Mouse (Mus musculus) c-Kit-positive CD71-positive TER-119-positive erythroid progenitor cells, embryonic 14.5 days (primary cell): ENCODE results near the gene Zbtb16.

Source experiments
- DNase-seq: peaks from one replicate; pipeline ENCODE4 v3.0.0-alpha.2; 2013; ENCODE audit warnings: low spot score

Gene Zbtb16

DNA sequence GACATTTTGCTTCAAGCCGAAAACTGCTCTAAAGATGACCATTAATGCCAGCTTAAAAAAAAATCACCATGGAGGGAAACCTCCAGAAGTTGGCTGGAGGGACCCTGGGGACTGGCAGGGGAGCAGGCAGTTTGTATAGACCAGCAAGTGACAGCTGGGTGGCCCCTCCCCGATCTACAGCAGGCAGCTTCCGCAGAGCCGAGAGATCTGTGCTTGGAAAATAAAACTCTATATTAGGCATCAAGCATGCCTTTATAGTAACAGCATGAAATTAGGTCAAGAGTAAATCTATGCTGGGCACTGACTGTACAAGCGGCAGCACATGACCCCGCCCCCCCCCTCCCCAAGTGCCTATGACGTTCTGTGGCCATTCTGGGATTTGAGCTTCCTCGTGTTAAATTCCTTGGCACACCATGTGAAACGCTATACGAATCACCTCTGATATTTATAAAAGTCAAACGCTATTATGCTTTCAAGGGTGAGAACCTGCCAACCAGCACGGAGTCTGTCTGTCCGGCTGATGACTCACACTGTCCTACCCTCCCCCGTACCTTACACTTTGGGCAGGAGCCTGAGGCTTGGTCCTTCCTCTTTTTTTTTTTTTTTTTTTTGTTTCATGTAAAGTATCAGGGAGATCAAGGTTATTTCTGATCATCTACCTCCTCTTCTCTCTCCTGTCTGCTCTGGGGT lies 128.7 kb downstream of the Zbtb16 start:
- DNase-seq = no peak

DNA sequence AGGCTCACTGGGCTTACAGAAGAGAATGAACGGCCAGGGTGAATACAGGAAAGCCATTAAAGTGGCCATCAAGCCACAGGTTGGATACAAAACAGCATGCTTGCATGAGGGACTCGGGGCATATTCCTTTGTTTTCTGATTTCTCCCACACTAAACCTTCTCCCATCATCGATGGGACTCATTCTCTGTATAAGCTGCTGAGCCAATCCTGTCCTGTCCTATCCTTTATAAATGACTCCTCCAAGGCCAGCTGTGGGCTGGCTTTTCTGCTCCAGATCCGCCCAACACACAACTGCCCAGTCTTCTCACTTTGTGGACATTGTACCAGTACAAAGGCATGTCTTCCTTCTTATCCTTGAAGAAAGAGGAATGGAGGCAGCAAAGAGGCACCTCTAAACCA lies 134.7 kb downstream of the Zbtb16 start:
- DNase-seq = no peak

DNA sequence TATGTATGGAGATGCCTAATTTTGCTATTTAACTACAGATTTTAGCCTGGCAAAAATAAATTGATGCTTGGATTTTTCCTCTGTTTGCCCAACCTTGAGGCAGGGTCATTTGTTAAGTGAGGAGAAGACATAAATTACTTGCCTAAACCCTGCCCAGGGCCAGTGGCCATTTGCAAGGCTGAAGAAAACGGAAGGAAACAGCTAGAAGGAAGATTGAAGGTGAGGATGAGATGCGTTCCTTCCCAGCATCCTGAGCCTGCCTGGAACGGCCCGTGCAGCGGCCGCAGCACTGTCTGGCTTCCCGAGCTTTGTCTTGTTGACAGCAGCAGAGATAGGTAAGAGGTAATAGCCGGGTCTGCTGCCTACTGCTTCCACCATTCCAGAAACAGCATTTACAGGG lies 135.2 kb downstream of the Zbtb16 start:
- no peak for DNase-seq

DNA sequence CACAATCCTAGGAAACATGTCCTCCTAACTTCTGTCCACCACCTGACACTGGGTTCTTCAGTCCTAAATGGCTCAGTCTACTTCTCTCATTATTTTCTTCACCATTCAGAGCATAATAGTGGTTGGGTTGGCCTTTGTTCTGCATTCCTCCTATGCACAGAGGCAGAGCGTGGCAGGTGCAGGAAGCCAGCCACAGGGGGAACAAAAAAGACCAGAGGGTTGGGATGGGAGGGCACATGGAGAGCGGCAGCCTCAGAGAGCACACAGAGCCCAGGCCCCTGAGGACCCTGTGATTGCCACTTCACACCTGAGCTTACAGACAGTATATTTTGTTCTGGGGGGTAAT lies 138.6 kb downstream of the Zbtb16 start:
- no peak for DNase-seq

- no peak for DNase-seq
Measured at GRCm38 (mm10) chr9:48696731-48697469, 139.1 kb downstream of the Zbtb16 start.

DNA sequence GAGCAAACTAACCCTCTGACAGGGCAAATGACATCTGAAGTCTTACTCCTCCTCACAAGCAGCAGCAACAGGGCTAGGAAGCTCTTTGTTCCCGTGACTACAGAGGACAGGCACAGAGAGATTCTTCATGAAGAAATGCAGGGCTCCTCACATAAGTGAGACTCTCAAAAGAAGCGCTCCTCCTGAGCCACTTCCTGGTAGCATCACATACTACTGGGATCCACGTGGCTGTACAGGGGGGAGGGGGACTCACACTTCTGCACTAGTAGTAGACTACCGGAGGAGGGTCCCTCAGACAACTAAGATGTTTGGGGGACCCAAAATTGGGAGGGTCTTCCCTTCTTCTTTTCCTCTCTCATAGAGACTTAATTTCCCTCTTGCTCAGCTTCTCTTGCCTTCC lies 139.7 kb downstream of the Zbtb16 start:
- DNase-seq = no peak

DNA sequence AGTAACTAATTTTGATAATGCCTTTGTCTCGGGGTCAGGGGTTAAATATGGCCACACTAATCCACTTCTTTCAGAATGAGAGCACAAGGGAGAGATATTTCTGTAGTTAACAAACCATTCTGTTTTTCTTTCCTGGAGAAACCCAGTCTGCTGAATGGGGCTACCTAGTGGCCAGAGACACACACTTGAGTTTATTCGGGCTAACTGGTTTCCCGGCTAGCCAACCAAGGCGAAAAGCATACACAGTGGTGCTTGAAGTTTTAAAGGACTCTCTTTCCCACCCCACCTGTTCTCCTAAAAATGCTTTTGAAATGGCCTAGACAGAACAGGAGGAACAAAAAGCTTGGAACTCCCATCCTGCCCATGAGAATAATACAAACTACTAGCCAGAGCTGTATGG lies 140.2 kb downstream of the Zbtb16 start:
- DNase-seq = peak; percentile 38

GRCm38 (mm10) chr9:48694616-48695061 lies 141.4 kb downstream of the Zbtb16 start:
- no peak for DNase-seq

- no peak for DNase-seq
Measured at GRCm38 (mm10) chr9:48693696-48694095, 142.3 kb downstream of the Zbtb16 start.

- DNase-seq = no peak
Measured at GRCm38 (mm10) chr9:48689718-48689980, 146.4 kb downstream of the Zbtb16 start.

DNA sequence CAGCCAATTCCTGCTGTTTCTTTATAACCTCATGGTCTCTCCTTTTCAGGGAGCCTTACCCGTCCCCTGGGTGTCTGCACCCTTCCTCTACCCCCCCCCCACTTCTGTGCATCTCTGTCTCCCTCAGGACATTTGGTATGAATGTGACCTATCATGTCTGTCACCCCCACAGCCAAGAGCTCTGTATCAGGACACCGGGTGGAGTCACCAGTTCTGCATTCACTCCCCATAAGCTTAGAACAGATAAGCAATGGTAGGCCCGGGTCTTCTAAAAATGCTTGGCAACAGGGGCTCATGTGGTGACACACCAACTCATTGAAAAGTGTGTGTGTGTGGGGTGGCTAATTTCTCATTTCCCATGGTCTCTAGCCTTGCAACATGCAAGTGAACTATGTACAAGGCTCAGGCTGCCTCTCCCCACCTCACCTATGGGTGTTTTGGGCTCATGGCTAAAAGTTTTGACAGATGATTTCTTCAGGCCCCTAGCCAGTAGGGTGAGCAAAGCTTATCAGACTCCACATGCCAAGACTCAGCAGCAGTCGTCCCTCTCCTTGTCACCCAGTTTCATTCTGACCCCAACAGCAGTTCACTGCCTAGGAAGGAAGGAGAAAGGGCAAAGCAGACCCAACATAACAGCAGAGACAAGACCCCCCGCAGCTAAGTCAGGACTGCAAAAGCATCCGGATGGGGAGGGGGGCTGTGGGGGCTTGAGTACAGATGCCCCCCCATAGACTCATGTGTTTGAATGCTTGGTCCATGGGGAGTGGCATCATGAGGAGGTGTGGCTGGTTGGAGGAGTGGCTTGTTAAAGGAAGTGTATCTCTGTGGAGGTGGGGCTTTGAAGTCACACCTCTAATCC lies 146.9 kb downstream of the Zbtb16 start:
- DNase-seq = peak; percentile 35

DNA sequence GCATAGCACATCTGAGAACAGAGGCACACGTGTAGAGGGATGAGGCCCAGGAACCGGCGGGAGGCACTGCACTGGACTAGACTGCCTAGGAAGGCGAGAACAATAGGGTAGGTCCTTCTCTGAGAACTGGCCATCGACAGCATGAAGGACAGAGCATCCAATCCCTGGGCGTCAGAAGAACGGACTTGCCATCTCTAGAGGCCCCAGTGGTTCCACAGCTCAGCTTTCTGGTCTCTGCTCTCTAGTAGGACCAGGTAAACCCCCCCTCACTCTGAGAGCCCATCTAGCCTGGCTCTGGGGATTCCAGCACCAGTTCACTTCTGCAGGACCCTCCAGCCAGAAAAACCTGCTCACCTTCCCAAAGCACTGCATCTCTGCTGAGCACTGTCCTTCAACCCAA lies 148.1 kb downstream of the Zbtb16 start:
- no peak for DNase-seq

DNA sequence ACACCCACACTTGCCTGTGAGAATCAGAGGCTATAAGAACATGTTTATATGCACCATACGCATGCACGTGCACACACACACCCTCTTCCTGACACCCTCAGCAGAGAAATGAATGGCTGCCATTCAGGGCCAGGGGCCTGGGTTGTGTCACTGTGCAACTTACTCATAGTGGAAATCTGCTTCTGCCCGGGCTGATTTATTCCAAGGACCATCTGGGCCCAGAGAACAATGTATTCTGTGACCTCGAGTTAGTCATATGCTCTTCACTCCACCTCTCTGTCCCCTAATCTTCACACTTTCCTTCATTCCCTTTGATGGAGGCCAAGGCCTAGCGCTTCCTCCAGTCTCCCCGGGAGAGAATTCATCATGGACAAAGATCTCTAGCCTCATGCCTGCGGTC lies 150.3 kb downstream of the Zbtb16 start:
- DNase-seq = no peak

GRCm38 (mm10) chr9:48684144-48684543 lies 151.9 kb downstream of the Zbtb16 start:
- no peak for DNase-seq

- no peak for DNase-seq
Measured at GRCm38 (mm10) chr9:48681193-48681592, 154.8 kb downstream of the Zbtb16 start.

GRCm38 (mm10) chr9:48678426-48679358 lies 157.3 kb downstream of the Zbtb16 start:
- no peak for DNase-seq

- no peak for DNase-seq
Measured at GRCm38 (mm10) chr9:48675151-48675790, 160.8 kb downstream of the Zbtb16 start.

GRCm38 (mm10) chr9:48674359-48675015 lies 161.5 kb downstream of the Zbtb16 start:
- no peak for DNase-seq

- DNase-seq = no peak
Measured at GRCm38 (mm10) chr9:48673804-48674203, 162.2 kb downstream of the Zbtb16 start.

DNA sequence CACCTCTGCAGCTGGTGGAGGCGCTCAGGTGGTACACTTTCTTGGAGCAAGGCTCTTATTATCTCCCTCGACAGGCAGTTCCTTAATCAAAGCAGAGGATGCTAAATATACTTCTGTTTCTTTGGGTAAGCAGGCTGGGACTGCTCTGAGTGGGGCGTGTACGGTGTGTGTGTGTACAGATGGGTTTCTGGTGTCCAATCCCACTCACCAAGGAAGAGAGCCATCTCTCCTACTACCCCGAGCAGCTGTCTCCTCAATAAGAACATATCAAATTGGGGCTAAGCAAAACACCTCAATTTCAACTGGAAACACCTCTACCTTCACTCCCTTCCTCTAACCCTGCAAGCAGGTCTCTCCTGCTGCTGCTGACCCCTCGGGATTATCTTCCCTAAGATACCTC lies 162.8 kb downstream of the Zbtb16 start:
- no peak for DNase-seq

GRCm38 (mm10) chr9:48671841-48672240 lies 164.2 kb downstream of the Zbtb16 start:
- no peak for DNase-seq
